Mouse (Mus musculus) yolk sac, embryonic 10.5 days (tissue): ENCODE results near the gene Gpr27.

Source experiments
- DNase-seq: peaks from one replicate; pipeline ENCODE4 v3.0.0-alpha.2; 2017; ENCODE audit warnings: low spot score

The Gpr27 gene

DNA sequence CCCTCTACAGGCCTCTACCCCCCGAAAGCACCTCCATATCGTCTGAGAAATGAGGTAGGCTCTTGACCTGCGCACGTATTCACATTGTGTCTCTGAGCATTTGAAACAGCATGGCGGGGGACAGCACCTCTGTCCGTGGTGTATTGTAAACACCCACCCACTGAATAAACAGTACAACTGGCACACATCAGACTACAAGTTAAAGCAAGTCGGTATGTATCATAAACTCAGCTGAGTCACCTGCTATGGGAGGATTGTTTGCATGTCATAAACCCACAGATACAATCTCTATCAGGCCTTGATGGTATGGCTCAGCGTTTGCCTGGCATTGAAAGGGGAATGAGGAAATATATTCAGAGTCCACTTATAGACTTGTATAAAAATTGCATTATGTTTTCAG, 15.2 kb upstream of the Gpr27 start:
- no peak for DNase-seq

DNA sequence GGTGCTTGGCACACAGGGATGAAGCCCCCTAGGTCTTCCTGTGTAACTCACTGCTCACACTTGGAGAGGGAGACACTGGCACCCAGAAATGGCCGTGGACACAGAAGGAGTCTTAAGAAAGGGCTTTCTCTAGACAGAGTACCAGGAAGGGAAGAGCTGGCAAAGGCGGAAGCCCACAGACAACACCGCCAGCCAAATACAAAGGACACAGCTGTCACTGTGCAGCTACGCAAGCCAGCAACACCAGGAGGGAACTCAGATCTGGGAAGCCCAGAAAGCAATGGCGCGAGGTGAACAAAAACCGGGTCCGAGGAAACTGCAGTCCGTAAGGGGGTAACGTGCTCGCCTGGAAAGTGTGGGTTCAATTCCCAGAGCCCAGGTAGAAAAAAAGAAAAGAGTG, 14.4 kb upstream of the Gpr27 start:
- no peak for DNase-seq

DNA sequence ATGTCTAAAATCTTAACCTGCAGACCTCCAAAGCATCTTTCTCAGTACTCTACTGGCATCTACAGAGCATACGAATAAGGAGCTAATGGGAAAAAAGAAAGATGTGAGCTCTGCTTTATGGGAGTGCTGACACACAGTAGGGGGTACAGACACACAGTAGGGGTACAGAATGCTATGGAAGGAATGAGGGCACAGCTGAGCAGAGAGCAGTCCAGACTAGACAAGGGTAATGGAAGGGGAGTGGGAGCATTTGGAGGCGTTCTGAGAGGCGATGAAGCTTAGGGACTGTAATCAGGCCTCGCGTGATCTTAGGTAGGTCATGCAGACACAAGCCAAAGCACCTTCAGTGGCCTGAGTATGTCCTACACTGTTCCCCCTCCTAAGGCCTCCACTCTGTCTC, 8.5 kb upstream of the Gpr27 start:
- DNase-seq: no peak

DNA sequence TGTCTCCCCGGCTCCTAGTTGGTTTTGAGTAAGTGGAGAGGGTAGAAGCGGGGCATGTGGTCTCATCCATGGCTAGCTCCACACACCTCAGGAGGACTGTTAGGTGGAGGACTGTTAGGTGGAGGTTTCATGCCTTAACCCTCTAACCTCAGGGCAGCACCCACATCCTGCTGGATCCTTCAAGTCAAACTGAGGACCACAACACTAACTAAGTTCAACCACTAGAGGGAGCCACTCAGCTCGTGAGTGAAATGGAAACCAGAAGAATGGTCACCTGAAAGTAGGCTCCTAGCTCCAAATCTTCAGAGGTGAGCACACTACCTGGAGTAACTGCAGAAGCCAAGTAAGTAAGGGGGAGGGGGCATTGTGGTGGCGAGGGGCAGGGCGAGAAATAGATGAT, 7.6 kb upstream of the Gpr27 start:
- DNase-seq: no peak

DNA sequence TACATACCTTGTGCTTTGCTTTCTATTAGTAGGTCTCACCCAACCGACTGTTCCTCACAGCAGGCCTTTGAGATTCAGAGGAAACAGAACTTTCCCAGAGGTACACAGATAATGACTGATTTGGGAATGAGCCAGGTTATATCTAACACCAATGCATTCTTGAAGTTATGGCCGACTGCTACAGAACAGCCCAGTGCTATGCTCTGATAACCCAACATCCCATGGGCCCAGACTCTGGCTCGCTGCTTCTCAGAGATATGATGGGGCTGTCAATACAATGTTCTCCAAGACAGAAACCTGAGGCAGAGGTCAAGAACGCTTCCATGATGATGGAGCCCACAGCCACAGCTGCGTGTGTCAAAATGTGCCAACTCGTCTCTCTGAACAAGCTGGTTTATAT, 4.0 kb upstream of the Gpr27 start:
- no peak for DNase-seq

DNA sequence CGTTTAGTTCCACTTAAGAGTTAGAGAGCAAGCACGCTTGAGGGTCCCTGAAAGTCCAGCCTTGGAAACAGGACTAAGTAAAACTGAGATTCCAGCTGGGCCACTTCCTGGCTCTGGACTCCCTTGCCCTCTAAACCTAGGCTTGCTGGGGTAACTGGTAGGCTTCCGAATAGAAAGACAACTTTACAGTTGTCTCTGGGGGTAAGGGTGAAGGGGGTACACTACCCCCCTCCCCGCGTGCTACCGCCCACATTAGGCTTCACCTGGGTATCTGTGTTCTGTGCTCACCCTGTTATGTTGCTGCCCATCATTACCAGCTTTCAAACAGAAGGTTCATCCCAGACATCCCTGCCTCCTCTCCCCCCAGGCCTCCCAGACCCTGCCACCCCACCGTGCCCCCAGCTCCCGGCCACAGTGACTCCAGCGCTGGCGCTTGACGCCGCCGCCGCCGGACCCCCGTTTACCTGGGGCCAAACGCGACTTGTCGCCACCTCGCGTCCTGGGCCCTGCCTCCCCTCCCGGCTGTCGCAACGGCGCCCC, 743 bp upstream of the Gpr27 start:
- DNase-seq: no peak

DNA sequence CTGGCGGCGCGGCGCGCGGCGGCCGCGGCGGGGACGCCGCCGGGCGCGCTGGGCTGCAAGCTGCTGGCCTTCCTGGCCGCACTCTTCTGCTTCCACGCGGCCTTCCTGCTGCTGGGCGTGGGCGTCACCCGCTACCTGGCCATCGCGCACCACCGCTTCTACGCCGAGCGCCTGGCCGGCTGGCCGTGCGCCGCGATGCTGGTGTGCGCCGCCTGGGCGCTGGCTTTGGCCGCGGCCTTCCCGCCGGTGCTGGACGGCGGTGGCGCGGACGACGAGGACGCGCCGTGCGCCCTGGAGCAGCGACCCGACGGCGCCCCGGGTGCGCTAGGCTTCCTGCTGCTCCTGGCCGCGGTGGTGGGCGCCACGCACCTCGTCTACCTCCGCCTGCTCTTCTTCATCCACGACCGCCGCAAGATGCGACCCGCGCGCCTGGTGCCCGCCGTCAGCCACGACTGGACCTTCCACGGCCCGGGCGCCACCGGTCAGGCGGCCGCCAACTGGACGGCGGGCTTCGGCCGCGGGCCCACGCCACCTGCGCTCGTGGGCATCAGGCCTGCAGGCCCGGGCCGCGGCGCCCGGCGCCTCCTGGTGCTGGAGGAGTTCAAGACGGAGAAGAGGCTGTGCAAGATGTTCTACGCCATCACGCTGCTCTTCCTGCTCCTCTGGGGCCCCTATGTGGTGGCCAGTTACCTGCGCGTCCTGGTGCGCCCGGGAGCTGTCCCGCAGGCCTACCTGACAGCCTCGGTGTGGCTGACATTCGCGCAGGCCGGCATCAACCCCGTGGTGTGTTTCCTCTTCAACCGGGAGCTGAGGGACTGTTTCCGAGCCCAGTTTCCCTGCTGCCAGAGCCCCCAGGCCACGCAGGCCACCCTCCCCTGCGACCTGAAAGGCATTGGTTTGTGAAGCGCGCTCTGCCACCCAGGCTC, 700 bp downstream of the Gpr27 start:
- no peak for DNase-seq

DNA sequence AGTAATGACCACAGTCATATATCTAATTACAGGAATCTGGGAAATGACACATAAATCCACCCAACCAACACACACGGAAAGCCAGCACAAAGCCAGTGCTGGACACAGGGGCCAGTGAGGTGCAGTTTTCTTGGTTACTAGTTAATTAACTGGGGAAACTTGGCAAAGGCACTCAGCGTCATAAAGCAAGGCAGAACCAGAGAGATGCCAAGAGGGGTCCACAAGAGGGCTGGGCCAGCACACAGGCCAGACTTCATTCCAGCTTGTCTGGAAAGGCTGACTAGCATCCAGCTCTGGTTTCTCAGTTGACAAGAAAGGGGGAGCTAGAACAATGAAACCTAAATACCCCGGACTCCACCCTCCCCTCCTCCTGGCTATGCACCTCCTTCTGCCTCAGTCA, 8.0 kb downstream of the Gpr27 start:
- DNase-seq: no peak

DNA sequence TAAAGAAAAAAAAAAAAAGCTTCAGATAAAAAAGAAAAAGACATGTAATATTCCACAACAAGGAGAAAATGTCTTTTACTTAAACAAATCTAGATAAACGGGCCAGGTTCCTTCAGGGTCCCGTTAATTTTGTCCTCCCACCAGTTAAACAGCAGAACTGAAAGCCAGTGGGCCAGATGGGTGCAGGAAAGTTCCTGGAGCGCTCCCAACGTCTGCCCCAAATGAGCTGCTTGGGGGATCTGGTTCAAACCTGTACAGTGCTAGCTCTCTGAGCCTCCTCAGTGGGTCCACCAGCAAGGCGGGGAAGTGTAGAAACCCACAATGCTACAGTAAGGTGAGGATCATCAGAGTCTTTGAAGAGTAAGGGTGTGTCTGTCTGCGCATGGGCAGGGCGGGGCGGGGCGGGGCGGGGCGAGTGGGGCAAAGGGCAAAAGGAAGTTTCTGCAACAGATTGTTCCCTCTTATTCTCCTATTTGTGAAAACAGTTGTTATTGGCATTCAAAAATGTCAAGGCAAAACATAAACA, 19.2 kb downstream of the Gpr27 start:
- DNase-seq: no peak

DNA sequence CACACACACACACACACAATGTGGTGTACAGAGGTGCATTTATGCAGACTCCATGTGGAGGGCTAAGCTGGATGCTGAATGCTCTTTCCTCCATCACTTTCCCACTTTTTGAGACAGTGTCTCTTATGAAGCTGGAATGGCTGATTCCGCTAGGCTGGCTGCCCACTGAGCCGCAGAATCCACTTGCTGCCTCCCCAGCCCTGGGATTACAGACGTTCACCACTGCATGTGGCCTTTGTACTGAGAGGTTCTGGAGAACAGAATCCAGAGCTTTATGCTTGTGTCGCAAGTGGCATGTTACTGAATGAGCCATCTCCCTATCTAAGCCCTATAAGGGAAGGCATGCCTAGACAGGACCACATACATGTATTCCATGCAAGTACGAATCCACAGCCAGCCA, 20.8 kb downstream of the Gpr27 start:
- no peak for DNase-seq

DNA sequence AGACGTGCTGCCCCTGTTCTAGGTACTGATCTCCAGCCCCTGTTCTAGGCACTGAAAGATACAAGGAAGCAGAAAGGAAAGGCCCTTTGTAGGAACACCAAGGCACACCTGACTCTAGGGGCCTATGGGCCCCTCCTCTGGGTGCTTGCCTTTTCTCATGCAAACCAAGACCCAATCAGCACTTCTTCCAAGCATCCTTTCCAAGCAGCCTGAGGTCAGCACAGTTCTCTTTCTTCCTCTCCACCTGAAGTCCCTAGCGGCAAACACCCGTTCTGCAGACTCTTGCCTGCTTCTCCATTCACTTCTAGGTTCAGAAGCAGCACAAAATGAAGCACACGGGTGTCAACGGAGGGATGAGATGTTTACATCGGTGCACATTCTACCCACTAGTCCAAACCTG, 22.7 kb downstream of the Gpr27 start:
- DNase-seq: no peak

DNA sequence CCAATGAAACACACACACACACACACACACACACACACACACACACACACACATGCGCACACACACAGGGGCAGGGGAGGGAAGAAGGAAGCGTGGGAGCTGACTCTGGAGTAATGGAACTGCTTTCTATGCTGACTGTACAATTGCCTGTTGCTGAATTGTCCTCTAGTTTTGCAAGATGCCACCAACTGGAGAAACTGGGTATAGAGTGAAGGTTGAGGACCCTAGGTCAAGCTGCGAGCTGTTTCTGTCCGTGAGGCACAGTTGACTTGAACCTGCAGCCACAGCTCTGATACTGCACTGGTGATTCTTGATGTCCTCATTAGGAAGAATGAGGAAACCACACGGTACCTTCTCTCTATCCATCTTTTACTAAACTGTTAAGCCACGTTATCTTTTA, 23.4 kb downstream of the Gpr27 start:
- no peak for DNase-seq

DNA sequence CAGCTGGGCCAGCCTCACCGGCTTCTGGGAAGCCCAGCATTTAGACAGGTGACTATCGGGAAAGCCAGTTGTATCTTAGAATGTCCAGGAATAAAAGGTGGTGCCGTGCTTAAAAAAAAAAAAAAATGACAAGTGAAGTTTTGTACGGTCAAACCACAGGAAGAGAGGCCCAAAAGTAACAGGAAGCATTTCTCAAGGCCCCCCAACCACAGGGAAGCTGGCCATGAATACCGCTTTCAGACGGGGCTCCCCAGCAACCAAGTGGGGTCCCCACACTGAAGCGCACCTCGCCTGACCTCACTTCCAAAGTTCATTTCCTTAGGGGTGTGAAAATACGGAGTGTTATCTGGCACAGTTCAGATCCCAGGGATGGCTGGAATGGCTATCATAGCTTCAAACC, 28.6 kb downstream of the Gpr27 start:
- no peak for DNase-seq

DNA sequence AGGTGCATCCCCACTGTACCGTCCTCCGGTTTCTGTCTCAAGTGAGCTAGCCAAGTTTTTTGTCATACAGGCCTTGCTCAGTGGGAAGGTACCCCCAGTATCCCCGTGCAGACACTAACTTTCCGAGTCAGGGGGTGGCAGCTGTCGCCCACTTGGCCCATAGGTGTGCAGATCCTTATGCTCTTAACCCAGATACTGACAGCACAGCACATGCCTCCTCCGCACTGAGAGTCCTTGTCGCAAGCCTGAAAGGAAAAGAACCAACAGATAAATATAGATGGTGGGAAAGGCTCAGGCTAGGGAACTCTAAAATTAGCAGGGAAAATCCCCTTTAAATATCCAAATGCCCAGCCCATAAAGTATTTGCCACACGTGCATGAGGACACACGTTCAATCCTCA, 29.9 kb downstream of the Gpr27 start:
- no peak for DNase-seq

DNA sequence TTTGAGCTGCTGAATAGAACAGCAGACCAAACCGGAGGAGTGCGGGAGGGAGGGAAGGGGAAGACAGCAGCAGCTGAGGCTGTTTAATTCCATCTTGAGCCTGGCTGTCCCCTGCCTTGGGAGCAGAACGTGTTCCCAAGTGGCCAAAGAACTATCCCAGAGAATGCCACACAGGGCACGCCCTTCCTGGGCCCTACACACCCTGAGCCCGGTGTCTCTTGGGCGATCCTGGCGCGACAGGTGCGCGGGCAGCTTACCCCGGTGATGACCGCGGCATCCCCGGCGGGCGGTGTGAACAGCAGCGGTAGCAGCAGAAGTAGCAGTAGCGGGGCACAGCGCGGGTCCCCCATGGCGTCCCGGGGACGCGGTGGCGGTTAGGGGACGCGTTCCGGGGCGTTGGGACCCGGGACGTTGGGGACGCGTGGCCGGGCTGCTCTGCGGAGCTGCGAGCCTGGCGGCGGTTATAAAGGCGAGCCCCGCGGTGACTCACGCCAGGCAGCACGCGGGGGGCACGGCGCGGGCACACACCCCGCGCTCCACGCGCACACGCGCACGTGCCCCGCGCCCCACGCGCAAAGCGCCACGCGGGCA, 33.6 kb downstream of the Gpr27 start, which contains the start of gene Prok2:
Gene Prok2 (minus strand): TSS at position 422 of the 591 bp plus-strand sequence.
- DNase-seq: peak; percentile 5

DNA sequence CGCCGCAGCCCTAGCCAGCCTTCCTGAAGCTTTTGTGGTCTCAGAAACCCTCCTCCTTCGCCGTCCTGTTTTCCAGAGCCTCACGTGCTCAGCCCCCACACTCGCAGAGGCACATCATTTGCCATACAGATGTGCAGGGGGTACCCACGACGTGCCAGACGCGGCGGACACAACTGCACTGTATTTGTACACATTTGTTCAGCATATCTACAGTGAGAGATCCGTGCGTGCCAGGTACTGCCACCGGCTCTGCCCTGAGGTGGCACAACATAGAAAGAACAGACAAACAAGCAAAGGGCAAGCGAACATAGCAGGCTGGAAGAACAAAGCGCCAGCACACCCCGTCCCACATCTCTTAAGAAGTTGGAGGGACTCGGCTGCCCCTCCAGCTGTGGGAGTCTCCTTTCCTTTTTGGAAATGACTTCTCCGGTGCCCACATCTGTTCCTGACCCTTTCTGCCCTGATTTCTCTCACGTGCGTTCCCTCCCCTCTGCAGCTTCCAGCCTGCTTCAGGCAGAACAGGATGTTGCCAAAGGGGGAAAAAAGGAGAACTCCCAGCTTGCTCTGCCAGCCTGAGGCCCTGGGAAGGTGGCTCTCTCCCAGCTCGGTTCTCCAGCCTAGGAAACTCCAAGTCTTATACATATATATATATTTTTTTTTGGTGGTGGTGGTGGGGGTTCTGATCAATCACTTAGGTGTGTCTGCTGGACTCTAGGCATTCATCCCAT, 34.3 kb downstream of the Gpr27 start:
- DNase-seq: no peak

DNA sequence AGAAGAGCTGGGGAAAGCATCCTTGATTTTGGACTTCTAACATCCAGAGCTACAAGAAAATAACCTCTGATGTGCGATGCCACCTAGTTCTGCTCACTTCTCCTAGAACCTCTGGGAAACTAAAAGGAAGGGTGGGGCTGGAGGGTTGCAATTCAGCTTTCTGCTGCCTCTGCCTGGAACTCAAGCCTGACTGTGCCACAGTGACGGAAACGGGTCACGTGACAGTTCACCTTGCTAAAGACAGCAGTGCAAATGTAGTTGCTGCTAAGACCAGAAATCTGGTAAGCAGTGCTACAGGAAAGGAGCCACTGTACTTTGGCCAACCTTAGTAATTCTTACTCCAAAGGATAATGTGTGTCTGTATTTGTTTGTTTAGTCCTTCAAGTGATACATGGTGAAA, 37.4 kb downstream of the Gpr27 start:
- DNase-seq: no peak

DNA sequence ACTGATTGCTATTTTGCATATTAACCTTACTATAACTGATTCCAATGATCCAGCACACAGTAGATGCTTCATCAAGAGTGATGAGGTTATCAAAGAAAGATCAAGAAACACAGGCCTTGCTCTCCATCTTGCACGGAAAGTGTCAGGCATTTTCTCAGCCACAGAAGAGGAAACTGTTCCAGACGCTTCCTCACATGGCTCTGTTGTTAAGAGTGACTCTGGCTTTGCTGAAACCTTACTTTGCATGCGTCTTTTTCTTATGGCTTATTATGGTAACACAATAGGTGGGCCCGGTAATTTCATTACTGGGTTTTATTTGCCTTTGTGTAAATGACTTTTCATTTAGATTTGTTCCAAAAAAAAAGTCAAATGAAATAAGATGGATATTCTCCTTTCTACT, 39.4 kb downstream of the Gpr27 start:
- no peak for DNase-seq

DNA sequence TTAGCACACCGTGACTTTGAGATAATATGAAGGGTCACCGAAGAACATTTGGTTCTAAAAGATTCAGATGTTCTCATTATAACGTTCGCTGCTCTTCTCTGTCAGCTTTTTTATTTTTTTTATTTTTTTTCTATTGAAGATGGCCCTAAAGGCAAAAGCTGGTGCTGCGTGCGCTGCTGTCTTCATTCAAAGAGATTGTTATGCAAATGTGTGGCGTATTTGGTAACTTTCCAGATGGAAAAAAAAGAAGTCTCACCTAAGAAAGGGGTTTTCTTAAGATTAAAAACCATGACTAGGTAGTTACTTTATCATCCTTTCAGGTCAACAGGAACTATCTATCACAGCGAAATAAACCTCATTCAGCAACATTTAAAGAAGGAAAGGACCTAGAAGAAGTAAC, 40.2 kb downstream of the Gpr27 start:
- DNase-seq: no peak

DNA sequence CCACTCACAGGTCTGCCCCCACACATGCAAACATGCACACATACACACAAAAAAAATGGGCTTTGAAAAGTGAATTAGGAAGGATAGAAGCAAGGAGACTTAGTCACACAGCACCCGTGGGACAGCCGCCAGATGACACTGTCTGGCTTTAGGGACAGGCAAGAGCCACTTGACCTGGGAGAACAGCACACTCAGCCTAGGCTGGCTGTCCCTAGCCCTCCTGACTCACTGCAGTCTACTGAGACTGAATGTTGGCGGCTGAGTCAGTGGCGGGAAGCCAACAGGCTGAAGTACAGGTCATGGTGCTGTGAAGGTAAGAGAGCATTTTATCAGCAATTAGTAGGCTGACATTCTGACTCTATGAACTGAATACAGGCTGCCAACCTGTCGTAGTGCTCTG, 42.2 kb downstream of the Gpr27 start:
- no peak for DNase-seq

DNA sequence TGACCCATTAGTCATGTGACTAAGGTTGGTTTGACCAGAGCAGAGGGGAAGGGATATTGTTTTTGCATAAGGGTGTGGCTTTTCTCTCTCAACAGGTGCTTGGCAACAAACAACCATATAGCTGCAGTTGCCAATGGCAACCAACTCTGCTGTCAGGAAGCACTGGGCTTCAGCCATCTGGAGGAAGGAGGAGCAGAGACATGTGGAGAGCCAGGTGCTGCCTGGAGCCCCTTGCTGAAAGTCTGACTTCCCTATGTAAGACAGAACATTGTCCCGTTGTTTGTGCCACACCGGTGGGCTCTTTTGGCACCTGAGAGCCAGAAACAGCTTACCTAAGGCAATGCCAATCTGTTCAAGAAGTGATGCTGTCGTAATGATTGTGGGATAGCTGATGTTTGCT, 50.4 kb downstream of the Gpr27 start:
- DNase-seq: no peak
